Mouse (Mus musculus): ENCODE measurements at regions not wholly inside any gene's neighbourhood (a gene's known extent, or its start where the extent isn't known, plus 50 kb on each side); places are given as distances from the start of the nearest gene placed in this dataset.

- TF ChIP-seq CTCF (IDR thresholded peaks at IDR 0.05; ENCODE audit: insufficient read depth, low read depth, low read length) (no peak), POLR2A (IDR thresholded peaks at IDR 0.05; ENCODE audit: insufficient read depth, low read depth, low read length) (no peak)
Measured at GRCm38 (mm10) chr5:111941831-111942230, 208.1 kb downstream of the Gm26897 start.
